Mouse (Mus musculus) CH12F3 (cell line): ENCODE measurements around the gene Lsp1.

Source experiments
- in situ Hi-C: fragments of 300-500 bp; cut with MboI; formaldehyde crosslinking; loops from 2 replicates; pipeline ENCODE4 v1.14.3; 2020; ENCODE audit warnings: low sequenced_read_pairs

The Lsp1 gene

GRCm38 (mm10) chr7:142460636-142461077 is at the start of gene Lsp1:
Gene Lsp1, plus strand, starts transcription at chr7:142460809.
- in situ Hi-C loops, result no loop called here

GRCm38 (mm10) chr7:142413285-142413684 is 47.3 kb upstream of the Lsp1 start:
- in situ Hi-C loops, result no loop called here

GRCm38 (mm10) chr7:142415314-142415713 is 45.3 kb upstream of the Lsp1 start:
- in situ Hi-C loops, result no loop called here

GRCm38 (mm10) chr7:142416225-142416624 is 44.4 kb upstream of the Lsp1 start:
- in situ Hi-C loops, result no loop called here

GRCm38 (mm10) chr7:142418027-142418426 is 42.6 kb upstream of the Lsp1 start:
- in situ Hi-C loops, result no loop called here

- in situ Hi-C loops, result no loop called here
Measured at GRCm38 (mm10) chr7:142418679-142419078, 41.9 kb upstream of the Lsp1 start.

- in situ Hi-C loops, result no loop called here
Measured at GRCm38 (mm10) chr7:142419887-142420286, 40.7 kb upstream of the Lsp1 start.

- in situ Hi-C loops, result no loop called here
Measured at GRCm38 (mm10) chr7:142421826-142422225, 38.8 kb upstream of the Lsp1 start.

- in situ Hi-C loops, result no loop called here
Measured at GRCm38 (mm10) chr7:142425641-142426213, 34.9 kb upstream of the Lsp1 start.

- in situ Hi-C loops, result no loop called here
Measured at GRCm38 (mm10) chr7:142428213-142428612, 32.4 kb upstream of the Lsp1 start.

- in situ Hi-C loops, result loop anchor here (10.0 kb wide), 1 partner anchor 245 kb away; no protein-coding TSS in a partner anchor
Measured at GRCm38 (mm10) chr7:142430160-142430678, 30.4 kb upstream of the Lsp1 start.

GRCm38 (mm10) chr7:142431106-142431505 is 29.5 kb upstream of the Lsp1 start:
- in situ Hi-C loops, result loop anchor here (10.0 kb wide), 1 partner anchor 244 kb away; no protein-coding TSS in a partner anchor

GRCm38 (mm10) chr7:142433623-142434022 is 27.0 kb upstream of the Lsp1 start:
- in situ Hi-C loops, result loop anchor here (10.0 kb wide), 1 partner anchor 241 kb away; no protein-coding TSS in a partner anchor

GRCm38 (mm10) chr7:142434137-142434865 is 26.3 kb upstream of the Lsp1 start, which contains the start of gene Syt8:
Gene Syt8, plus strand, starts transcription at chr7:142434850.
- in situ Hi-C loops, result loop anchor here (10.0 kb wide), 1 partner anchor 240 kb away; no protein-coding TSS in a partner anchor

- in situ Hi-C loops, result loop anchor here (5.0 to 10.0 kb wide), 3 partner anchors 98 to 239 kb away; no protein-coding TSS in a partner anchor
Measured at GRCm38 (mm10) chr7:142435524-142435923, 25.1 kb upstream of the Lsp1 start.

- in situ Hi-C loops, result loop anchor here (5.0 to 10.0 kb wide), 3 partner anchors 100 to 237 kb away; no protein-coding TSS in a partner anchor
Measured at GRCm38 (mm10) chr7:142437324-142437723, 23.3 kb upstream of the Lsp1 start.

- in situ Hi-C loops, result loop anchor here (5.0 to 10.0 kb wide), 3 partner anchors 103 to 235 kb away; no protein-coding TSS in a partner anchor
Measured at GRCm38 (mm10) chr7:142439966-142440365, 20.6 kb upstream of the Lsp1 start.

GRCm38 (mm10) chr7:142440657-142441114 is 19.9 kb upstream of the Lsp1 start:
- in situ Hi-C loops, result no loop called here

- in situ Hi-C loops, result no loop called here
Measured at GRCm38 (mm10) chr7:142441585-142441984, 19.0 kb upstream of the Lsp1 start, which contains the start of gene Tnni2. Gene Tnni2, plus strand, starts transcription at chr7:142441808.

- in situ Hi-C loops, result no loop called here
Measured at GRCm38 (mm10) chr7:142442081-142442907, 18.3 kb upstream of the Lsp1 start.
